Mouse (Mus musculus) heart, postnatal 4 days (tissue): ENCODE measurements around the gene Rsrc1. TPM values are rescaled to one million over a fixed set of nuclear protein-coding genes. Genes with fewer than 3 reads are reported as not detected.

Source experiments
- DNase-seq: peaks from one replicate; pipeline ENCODE4 v3.0.0; 2021
- total RNA-seq, 2 experiments: library from RNA; stranded (reverse); gene quantifications; 2 replicates each; pipeline ENCODE4 v1.2.3; 2021

Rsrc1 gene
- total RNA-seq, 2 experiments from 2014 or later = 24.1 to 24.3 TPM

GRCm38 (mm10) chr3:67372781-67373180 is 391.6 kb downstream of the Rsrc1 start:
- peak; percentile 62 for DNase-seq

- DNase-seq = peak; percentile 96
Observed at GRCm38 (mm10) chr3:67373872-67374271, 392.7 kb downstream of the Rsrc1 start, which contains the start of gene Mlf1. Gene Mlf1, plus strand, starts transcription at chr3:67374097.

- DNase-seq = peak; percentile 10
Observed at GRCm38 (mm10) chr3:67374360-67374778, 393.2 kb downstream of the Rsrc1 start.

GRCm38 (mm10) chr3:67375063-67375462 is 393.9 kb downstream of the Rsrc1 start, which contains the start of gene Gm17402:
Gene Gm17402, minus strand, starts transcription at chr3:67375163.
- DNase-seq = no peak

- DNase-seq = peak; percentile 42
Observed at GRCm38 (mm10) chr3:67378215-67378614, 397.0 kb downstream of the Rsrc1 start.

Other genes starting within 250 kb of the Rsrc1 start
- 1 to 10 TPM; 2.3 to 2.6 TPM for gene Shox2, start 381 bp downstream of the Rsrc1 start, total RNA-seq